Mouse (Mus musculus) R1 (cell line): ENCODE results near the gene Kcnq2.

ENCODE experiments used
- DNase-seq: peaks from one replicate; pipeline ENCODE4 v3.0.0-alpha.2; 2018; ENCODE audit warnings: low read depth, low spot score

Gene Kcnq2

DNA sequence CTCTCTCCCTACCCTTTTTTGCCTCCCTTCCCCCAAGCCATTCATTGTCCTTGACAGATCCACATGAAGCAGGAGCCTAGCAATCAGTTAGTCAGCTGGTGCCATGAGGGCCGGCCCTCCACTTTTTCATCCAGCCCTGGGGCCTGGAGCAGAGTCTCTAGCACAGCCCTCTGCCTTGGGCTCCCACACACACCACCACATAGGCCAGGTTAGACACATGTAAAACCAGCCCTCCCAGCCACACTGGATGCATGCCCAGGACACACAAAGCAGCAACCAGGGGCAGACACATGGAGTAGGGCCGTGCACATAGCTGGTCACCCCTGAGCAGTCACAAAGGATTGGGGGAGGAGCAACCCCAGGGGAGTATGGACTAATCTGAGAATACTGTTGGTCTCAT lies 32.9 kb downstream of the Kcnq2 start:
- DNase-seq: no peak

DNA sequence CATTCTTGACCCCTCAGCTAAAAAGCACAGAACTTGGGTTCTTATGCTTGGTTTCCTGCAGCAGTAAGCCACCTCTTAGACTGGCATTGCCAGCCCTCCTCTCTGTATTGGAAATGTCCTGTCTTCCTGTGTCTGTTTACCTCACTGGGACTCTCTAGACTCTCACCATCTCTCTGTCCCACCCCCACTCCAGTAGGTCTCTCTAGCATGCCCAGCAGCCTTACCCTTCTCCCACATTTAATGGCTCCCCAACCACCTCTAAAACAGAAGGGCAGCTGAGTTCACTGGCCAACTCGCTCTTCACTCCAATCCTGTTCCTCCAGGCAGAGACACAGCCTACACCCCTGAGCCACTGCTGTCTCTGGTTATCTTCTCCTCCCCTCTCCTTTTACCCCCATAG lies 33.5 kb downstream of the Kcnq2 start:
- DNase-seq: no peak

- no peak for DNase-seq
Observed at GRCm38 (mm10) chr2:181100087-181100486, 35.0 kb downstream of the Kcnq2 start.

- DNase-seq: no peak
Observed at GRCm38 (mm10) chr2:181090123-181090522, 45.0 kb downstream of the Kcnq2 start.

DNA sequence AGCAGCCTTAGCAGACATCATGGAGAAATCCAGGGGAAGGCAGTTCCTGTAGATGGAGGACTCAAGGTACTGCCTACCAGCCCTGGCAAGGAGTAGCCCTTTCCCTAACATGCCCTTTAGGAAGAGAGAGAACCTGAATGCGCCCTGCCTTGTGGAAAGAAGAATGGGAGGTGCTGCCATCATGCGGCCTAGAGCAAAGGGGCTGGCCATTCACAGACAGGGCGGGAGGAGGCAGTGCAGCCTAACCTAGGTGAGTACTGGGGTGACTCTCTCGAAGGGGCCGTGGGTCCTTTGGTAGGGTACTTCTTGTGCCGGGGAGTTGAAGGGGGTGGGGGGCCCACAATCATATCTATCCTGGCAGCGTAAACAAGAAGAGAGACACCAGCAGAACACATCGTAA lies 50.1 kb downstream of the Kcnq2 start:
- peak; percentile 13 for DNase-seq

GRCm38 (mm10) chr2:181083945-181084344 lies 51.2 kb downstream of the Kcnq2 start:
- no peak for DNase-seq

DNA sequence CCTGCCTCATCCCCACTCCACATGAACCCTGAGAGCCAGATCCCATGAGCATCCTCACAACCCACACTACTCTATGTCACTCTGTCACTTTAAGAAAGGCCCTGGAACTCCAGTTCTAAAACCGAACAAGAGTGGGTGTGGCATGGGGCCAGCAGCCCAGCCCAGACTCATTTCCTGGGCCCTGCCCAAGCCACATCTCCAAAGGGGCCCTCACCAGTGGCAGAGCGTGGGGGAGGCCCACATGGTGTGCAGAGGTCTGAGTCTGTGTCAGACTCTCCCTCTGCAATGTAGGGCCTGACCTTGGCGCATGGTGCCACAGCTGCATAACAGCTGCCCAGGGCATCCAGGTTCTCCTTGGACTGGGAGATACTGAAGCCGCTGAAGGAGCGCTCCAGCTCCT lies 54.2 kb downstream of the Kcnq2 start:
- DNase-seq: no peak

GRCm38 (mm10) chr2:181079518-181079917 lies 55.6 kb downstream of the Kcnq2 start:
- no peak for DNase-seq

DNA sequence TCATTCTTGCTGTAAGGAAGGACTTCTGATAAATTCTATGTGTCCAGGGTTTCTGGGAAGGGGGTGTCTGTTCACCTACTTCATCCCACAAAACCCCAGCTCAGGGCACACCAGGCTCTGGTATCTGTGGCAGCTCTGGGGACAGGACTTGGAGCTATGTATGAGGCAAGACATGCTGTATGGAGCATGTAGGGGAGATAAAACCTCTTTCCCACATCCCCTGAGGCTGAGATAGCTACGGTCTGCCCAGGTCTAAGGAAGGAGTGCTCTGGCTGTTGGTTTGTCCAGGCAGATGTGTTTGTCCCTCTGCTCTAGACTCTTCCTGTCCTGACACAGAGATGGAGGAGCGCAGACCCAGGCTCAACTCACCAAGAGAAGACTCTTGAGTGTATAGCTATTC lies 56.2 kb downstream of the Kcnq2 start:
- DNase-seq: no peak

DNA sequence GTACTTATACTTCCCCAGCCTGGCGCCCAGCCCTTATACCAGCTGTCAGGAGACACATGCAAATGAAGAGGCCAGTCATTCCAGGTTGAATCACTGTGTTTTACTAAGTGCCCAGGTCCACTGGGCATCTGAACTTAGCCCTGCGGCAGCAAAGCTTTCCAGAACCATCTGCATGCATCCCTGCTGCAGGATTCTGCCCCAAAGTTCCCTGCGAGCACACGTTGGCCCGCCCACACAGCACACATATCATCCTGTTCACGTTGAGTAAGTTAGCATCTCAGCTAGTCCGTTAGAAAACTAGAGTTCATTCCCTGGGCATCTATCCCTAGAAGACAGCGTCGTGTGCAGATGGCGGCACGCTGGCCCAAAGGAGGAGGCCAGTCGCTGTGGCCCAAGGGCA lies 59.6 kb downstream of the Kcnq2 start:
- no peak for DNase-seq

DNA sequence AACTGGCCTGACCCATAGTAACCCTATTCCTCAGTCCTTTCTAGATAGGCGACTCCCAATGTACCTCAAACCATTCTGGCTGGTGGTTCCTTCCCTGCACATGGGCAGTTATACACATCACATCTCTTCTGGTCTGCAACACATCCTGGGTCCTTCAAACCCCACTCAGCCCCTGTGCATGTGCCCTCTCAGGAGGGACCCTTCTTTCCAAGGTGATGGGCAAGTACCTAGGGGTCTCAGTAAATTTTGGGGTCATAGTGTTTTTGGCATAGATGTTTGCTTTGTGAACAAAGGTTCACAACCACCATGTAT lies 62.7 kb downstream of the Kcnq2 start:
- no peak for DNase-seq

GRCm38 (mm10) chr2:181071706-181072402 lies 63.2 kb downstream of the Kcnq2 start:
- DNase-seq: peak; percentile 82

GRCm38 (mm10) chr2:181070136-181070535 lies 65.0 kb downstream of the Kcnq2 start:
- no peak for DNase-seq

GRCm38 (mm10) chr2:181068499-181068898 lies 66.6 kb downstream of the Kcnq2 start:
- DNase-seq: no peak

DNA sequence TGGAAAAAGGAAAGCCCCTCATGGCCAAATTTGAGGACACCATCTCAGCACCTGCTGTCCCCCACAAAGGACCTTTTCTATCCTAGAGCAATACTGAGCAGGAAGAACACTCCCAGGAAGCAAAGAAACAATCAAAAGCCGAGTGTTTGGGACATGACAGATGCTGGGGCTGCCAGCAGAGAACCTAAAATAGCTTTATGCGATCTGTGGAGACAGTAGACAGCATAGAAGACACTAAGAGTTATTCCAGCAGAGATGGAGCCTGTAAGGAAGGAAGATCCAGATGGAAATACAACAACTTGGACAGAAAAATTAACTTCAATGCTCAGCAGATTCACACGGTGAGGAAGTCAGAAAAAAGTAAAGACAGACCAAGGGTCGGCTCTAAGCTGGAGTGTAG lies 69.3 kb downstream of the Kcnq2 start:
- no peak for DNase-seq

DNA sequence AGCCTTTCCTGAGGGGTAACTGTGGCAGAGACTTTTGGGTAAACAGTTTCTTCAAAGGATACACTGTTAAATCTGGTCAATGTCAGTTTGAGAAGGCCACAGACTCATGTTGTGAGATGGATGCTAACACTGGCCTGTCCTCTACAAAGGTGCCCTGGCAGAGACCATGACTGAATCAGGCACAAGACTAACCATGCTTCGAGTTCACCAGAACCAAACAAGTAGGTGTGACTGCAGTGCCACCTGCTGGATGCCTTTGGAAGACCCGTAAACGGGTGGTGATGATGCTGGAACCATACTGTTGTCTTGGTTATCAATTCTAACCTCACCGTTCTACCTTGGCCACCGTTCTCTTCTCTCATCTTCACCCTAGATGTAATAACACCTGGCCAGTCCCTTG lies 75.0 kb downstream of the Kcnq2 start:
- DNase-seq: peak; percentile 64

- no peak for DNase-seq
Observed at GRCm38 (mm10) chr2:181058193-181058592, 76.9 kb downstream of the Kcnq2 start.

GRCm38 (mm10) chr2:181057341-181057740 lies 77.8 kb downstream of the Kcnq2 start:
- peak; percentile 64 for DNase-seq

GRCm38 (mm10) chr2:181052171-181052570 lies 82.9 kb downstream of the Kcnq2 start:
- DNase-seq: no peak

GRCm38 (mm10) chr2:181048986-181049385 lies 86.1 kb downstream of the Kcnq2 start:
- no peak for DNase-seq

DNA sequence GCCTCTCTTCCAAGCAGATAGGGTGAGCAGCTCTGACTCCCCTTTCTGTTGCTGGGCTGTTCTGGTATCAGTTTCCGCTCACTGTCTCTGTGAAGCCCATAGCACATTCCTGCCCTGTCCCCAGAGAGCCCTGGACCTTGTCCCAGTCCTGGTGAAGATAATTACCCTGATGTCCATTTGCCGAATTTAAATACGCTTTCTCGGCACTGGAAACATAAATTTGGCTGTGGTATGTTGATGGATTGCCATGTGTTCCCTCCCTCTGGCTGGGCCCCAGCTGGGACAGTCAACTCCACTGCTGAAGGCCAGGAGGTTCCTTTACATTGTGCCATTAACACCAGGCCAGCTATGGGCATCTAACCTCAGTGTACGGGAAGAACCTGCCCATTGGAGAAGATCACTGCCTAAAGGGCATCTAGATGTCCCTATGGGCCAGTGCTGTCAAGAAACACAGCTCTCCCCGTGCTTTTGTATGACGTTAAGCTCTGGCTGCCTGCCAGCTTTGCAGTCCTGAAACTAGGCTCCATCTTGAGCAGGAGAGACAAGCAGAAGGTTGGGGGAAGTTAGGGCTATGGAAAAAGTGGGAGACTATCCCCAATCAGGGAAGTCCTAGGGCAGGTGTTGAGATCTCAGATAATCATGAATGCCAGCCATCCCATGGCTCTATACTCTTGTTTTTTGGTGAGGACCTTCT lies 86.7 kb downstream of the Kcnq2 start:
- DNase-seq: no peak

DNA sequence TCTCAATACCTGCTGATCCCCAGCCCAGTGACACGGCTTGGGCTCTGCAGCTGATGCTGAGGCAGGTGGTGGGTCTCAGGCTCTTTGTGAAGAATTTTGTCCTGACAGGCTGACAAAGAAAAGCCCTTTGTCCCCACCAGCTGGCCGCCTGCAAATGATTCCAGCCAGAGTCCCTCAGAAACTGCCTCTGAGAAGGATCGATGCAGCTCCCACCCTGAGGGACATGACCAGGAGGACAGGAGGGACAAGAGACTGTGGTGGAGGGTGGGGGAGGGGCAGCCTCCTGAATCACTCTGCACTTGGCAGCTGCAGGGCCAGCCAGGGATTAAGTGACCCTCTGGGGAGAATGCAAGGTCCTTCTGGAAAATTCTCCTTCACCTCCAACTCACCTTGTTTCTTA lies 91.1 kb downstream of the Kcnq2 start:
- DNase-seq: no peak

- no peak for DNase-seq
Observed at GRCm38 (mm10) chr2:181043437-181043836, 91.7 kb downstream of the Kcnq2 start, which contains the start of gene Chrna4. Gene Chrna4 (minus strand): TSS chr2:181043546.

- DNase-seq: peak; percentile 22
Observed at GRCm38 (mm10) chr2:181042376-181042775, 92.7 kb downstream of the Kcnq2 start.
